In genomic region chr10:121429089-121429488, GRCm38 (mm10) we compare ENCODE assay signal across 9 mouse cellular contexts. TPM values are rescaled to one million over a fixed set of nuclear protein-coding genes. Genes with fewer than 3 reads are reported as not detected.
DNase-seq lines count a peak whose midpoint lies in the region; ATAC-seq and TF ChIP-seq lines count a peak whose summit lies in the region.
"Had no signal": no experiment of that assay in that cellular context is flagged by ENCODE, and none has a peak within 500 bp of the region (broad histone marks: within the 10 kb centered on the region; RNA-seq: fewer than 3 reads in every experiment).

No protein-coding gene starts in this region.

- TF ChIP-seq CTCF in liver, adult 2 months (IDR thresholded peaks at IDR 0.05; ENCODE audit: low read depth, low read length): no peak
- no peak for TF ChIP-seq CTCF in kidney, adult 2 months (conservative IDR thresholded peaks at IDR 0.05; ENCODE audit: insufficient read depth, insufficient read length, low read depth, low read length)

- peaks cover 59% of the 10 kb centered on the region for H3K4me1 ChIP-seq in liver, adult 2 months (ENCODE audit: control insufficient read depth, insufficient read depth, low read length)
- H3K4me1 ChIP-seq in kidney, adult 2 months (ENCODE audit: control insufficient read depth, insufficient read depth, low read length): peaks cover 46% of the 10 kb centered on the region

- intact Hi-C loops in gastrocnemius, postnatal 36 days (cut with DNase I): loop anchor here (5.0 kb wide), 1 partner anchor 43 kb away; no protein-coding TSS in a partner anchor

- H3K79me2 ChIP-seq in liver, adult 2 months (ENCODE audit: control insufficient read depth, insufficient read depth, low read length): peaks cover 31% of the 10 kb centered on the region

- H3K27me3 ChIP-seq in liver, adult 2 months (ENCODE audit: control insufficient read depth, insufficient read depth, low read length): no peaks in the 10 kb centered on the region
- no peaks in the 10 kb centered on the region for H3K27me3 ChIP-seq in kidney, adult 2 months (replicated peaks; ENCODE audit: control insufficient read depth, insufficient read depth, low read length)

- peak; percentile 41 for ATAC-seq in granulocyte monocyte progenitor cell, adult 5-6 weeks (replicated peaks; ENCODE audit: poor library complexity, severe bottlenecking)
- no peak for ATAC-seq in erythroblast, adult 5-6 weeks (replicated peaks; ENCODE audit: low FRiP score, poor library complexity, severe bottlenecking)

- DNase-seq in liver, adult 2 months (ENCODE audit: extremely low read depth, low read depth, low spot score): peak; percentile 69
- DNase-seq in liver: no peak
- DNase-seq in kidney, adult 2 months: peak; percentile 82
- peak; percentile 60 to 74 for DNase-seq in lung, postnatal 4 days
- DNase-seq in frontal cortex, postnatal 25 days (ENCODE audit: low spot score in 2 of 2): no peak
- DNase-seq in gastrocnemius, postnatal 36 days: no peak

- no peak overlapping the region for H3K4me3 ChIP-seq in liver, adult 2 months (ENCODE audit: insufficient read depth, low read depth, low read length)
- H3K4me3 ChIP-seq in kidney, adult 2 months (ENCODE audit: insufficient read depth, low read depth, low read length): no peak overlapping the region

- no peak overlapping the region for H3K9ac ChIP-seq in liver, adult 2 months (ENCODE audit: low read depth, low read length)

- TF ChIP-seq POLR2A in liver, adult 2 months (IDR thresholded peaks at IDR 0.05; ENCODE audit: extremely low read depth, insufficient read depth, low read length): no peak
- no peak for TF ChIP-seq POLR2A in kidney, adult 2 months (IDR thresholded peaks at IDR 0.05; ENCODE audit: low read depth, low read length)

- H3K27ac ChIP-seq in liver, adult 2 months (replicated peaks; ENCODE audit: insufficient read depth, low read depth, low read length): peak overlapping the region; percentile 64
- H3K27ac ChIP-seq in kidney, adult 2 months (ENCODE audit: insufficient read depth, low read depth, low read length): peak overlapping the region; percentile 96; the same call in 1 of the 2 replicates

- 2% methylated on average over 2 of the region's 2 CpGs for WGBS in liver, adult 2 months
- WGBS in kidney, adult 2 months: 9% methylated on average over 2 of the region's 2 CpGs

- no peaks in the 10 kb centered on the region for H3K36me3 ChIP-seq in liver, adult 2 months (ENCODE audit: control insufficient read depth, insufficient read depth, low read length)
- H3K36me3 ChIP-seq in kidney, adult 2 months (ENCODE audit: control insufficient read depth, insufficient read depth, low read length): no peaks in the 10 kb centered on the region
- H3K36me3 ChIP-seq: G1E had no signal

RNA-seq across cellular contexts. Expression of gene Rassf3, which starts 47.1 kb away (rescaled TPM):
- 13.4 and 18.7 TPM in 2 replicates for total RNA-seq in liver, adult 2 months (2014; rRNA removed)
- polyA plus RNA-seq in liver, adult 2 months (2012; rRNA removed): 20.0 and 22.2 TPM in 2 replicates
- 22.4 and 30.6 TPM in 2 replicates for total RNA-seq in granulocyte monocyte progenitor cell, adult 5-6 weeks (2014; fragmentation: Nextera tagmentation)
- total RNA-seq in granulocyte monocyte progenitor cell, adult 5-6 weeks (2017): 21.0 and 22.5 TPM in 2 replicates
- 31.1 and 35.3 TPM in 2 replicates for polyA plus RNA-seq in kidney, adult 2 months (2012; rRNA removed)
- 11.7 and 12.5 TPM in 2 replicates for total RNA-seq in erythroblast, adult 5-6 weeks (2015; ENCODE audit: low replicate concordance)
- 7.8 and 12.7 TPM in 2 replicates for total RNA-seq in erythroblast, adult 5-6 weeks (2017; ENCODE audit: low replicate concordance)
- 10 to 100 TPM; 38.5 to 41.2 TPM for total RNA-seq in gastrocnemius, postnatal 36 days (2021)

Comparison
In these comparisons a context has a peak if more than half of its experiments do, and no peak if none do; other contexts are left out.
1. DNase-seq: peak in liver, adult 2 months (single experiment), kidney, adult 2 months (single experiment) and lung, postnatal 4 days (2 of 2); none in liver (single experiment), frontal cortex, postnatal 25 days (0 of 2) and gastrocnemius, postnatal 36 days (0 of 2).